Mouse (Mus musculus) embryonic facial prominence, embryonic 11.5 days (tissue): ENCODE measurements at regions not wholly inside any gene's neighbourhood (a gene's known extent, or its start where the extent isn't known, plus 50 kb on each side); places are given as distances from the start of the nearest gene placed in this dataset.
A peak's percentile ranks its signal among the peaks of the same experiment; 100 is the strongest.

Source experiments
- ATAC-seq: fragments of 200-750 bp; cut with Nextera tagmentation; replicated peaks from 2 replicates; pipeline ENCODE4 v1.8.0; 2017; ENCODE audit warnings: low read depth; ENCODE audit not compliant: insufficient number of reproducible peaks, low FRiP score, low TSS enrichment
- DNase-seq: peaks from one replicate; pipeline ENCODE4 v3.0.0-alpha.2; 2015; ENCODE audit warnings: low spot score
- H3K27ac ChIP-seq: fragments of 300-500 bp; sonication (generic); replicated peaks from 2 replicates; pipeline ENCODE4 v1.5.1; 2014; ENCODE audit warnings: mild to moderate bottlenecking, low read depth, low read length, control low read depth
- H3K27me3 ChIP-seq: fragments of 300-500 bp; sonication (generic); 2 replicates; pipeline ENCODE4 v1.6.1; 2014; ENCODE audit warnings: mild to moderate bottlenecking, low read length, moderate library complexity, mixed read lengths; ENCODE audit not compliant: control insufficient read depth, insufficient read depth
- H3K36me3 ChIP-seq: fragments of 300-500 bp; sonication (generic); replicated peaks from 2 replicates; pipeline ENCODE4 v1.6.1; 2014; ENCODE audit warnings: low read depth, mild to moderate bottlenecking, low read length, moderate library complexity, mixed read lengths; ENCODE audit not compliant: control insufficient read depth, insufficient read depth
- H3K4me1 ChIP-seq: fragments of 300-500 bp; sonication (generic); 2 replicates; pipeline ENCODE4 v1.6.1; 2014; ENCODE audit warnings: low read length, mixed read lengths; ENCODE audit not compliant: control insufficient read depth, insufficient read depth
- H3K4me2 ChIP-seq: fragments of 300-500 bp; sonication (generic); 2 replicates; pipeline ENCODE4 v1.6.1; 2014; ENCODE audit warnings: low read depth, mild to moderate bottlenecking, control low read depth, low read length, moderate library complexity
- H3K4me3 ChIP-seq: fragments of 300-500 bp; sonication (generic); 2 replicates; pipeline ENCODE4 v1.5.1; 2014; ENCODE audit warnings: low read depth, low read length, control low read depth
- H3K9ac ChIP-seq: fragments of 300-500 bp; sonication (generic); replicated peaks from 2 replicates; pipeline ENCODE4 v1.6.1; 2014; ENCODE audit warnings: mild to moderate bottlenecking, control low read depth, low read length
- H3K9me3 ChIP-seq: fragments of 300-500 bp; sonication (generic); replicated peaks from 2 replicates; pipeline ENCODE4 v1.6.1; 2016; ENCODE audit warnings: mild to moderate bottlenecking, low read length, inconsistent platforms, mixed read lengths; ENCODE audit not compliant: control insufficient read depth
- WGBS: fragments of 180-500 bp; shearing (Covaris S2); extraction: QIAGEN DNeasy Blood & Tissue Kit; methylation state at CpG from one replicate; pipeline ENCODE4 v1.1.7; 2014; 5-methylcytosine and 5-hydroxymethylcytosine counted together

DNA sequence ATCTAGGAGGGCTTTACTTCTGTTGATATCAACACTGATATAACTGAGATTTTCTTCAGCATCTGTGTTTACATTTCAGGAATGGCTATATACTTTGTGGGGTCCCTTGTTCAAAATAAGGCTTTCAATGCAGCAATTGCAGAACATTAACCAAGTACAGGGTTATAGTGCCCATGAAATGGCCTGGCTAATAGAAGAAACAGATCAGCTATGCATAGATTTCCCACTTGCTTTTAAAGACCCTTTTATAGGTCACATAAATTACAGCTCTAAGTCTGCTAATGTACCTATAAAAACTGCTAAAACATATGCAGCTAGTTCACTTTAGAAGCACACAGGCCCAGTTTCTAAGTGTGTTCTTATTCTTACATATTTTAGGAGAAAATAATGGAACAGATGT, 472.1 kb downstream of the Nup35 start:
- no peak for ATAC-seq

DNA sequence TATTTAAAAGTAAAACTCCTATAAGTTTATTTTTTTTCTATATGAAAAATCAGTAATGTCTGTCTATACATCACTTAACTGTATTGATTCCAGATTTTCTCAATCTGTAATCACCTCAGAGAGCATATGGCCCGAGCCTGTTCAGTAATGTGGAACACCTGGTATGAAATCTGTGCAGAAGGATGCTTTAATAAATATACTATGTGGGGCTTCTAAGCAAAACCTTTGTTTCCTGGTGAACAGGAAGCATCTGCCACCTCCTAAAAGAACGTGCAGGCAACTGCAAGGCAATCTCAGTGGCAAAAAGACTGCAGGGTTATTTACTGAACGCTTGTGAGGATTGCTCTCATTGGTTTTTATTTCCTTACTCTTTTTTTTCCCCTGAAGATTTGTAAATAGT, 488.8 kb downstream of the Nup35 start:
- no peak overlapping the region for H3K27ac ChIP-seq
- WGBS, result 22% methylated on average over 3 of the region's 3 CpGs
- peak; percentile 73 for DNase-seq

More for the DNA sequence above, 472.1 kb downstream of the Nup35 start:
- H3K9ac ChIP-seq, result no peak overlapping the region
- no peak overlapping the region for H3K4me3 ChIP-seq
- H3K27me3 ChIP-seq, result no peaks in the 10 kb centered on the region
- no peaks in the 10 kb centered on the region for H3K4me1 ChIP-seq
- H3K4me2 ChIP-seq, result no peak overlapping the region
- H3K36me3 ChIP-seq, result no peaks in the 10 kb centered on the region
- no peak for DNase-seq
- no peaks in the 10 kb centered on the region for H3K9me3 ChIP-seq
- no peak overlapping the region for H3K27ac ChIP-seq

DNA sequence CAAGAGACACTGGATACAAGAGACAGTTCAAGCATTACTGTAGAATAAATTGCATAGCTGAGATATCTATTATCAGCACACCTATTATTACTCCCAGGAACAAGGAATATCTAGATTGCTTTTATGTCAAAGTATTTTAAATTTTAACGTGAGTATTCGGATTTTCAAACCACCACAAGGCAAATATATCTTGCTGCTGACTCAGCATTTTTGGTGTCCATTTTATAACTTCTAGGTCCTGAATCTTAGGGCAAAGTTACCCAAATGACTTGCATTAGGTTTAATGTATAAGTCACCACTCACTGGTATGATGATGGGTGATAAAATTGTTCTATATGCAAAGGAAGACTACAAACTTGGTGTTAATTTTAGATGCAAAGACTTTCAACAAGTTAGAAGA, 501.7 kb downstream of the Nup35 start:
- H3K9ac ChIP-seq, result no peak overlapping the region

More for the DNA sequence above, 488.8 kb downstream of the Nup35 start:
- Histone ChIP-seq H3K36me3 (no peaks in the 10 kb centered on the region), H3K4me3 (no peak overlapping the region), H3K4me1 (no peaks in the 10 kb centered on the region), H3K9me3 (no peaks in the 10 kb centered on the region), H3K4me2 (no peak overlapping the region), H3K27me3 (no peaks in the 10 kb centered on the region), H3K9ac (no peak overlapping the region)
- ATAC-seq, result no peak; the same call in 1 of the 2 replicates

DNA sequence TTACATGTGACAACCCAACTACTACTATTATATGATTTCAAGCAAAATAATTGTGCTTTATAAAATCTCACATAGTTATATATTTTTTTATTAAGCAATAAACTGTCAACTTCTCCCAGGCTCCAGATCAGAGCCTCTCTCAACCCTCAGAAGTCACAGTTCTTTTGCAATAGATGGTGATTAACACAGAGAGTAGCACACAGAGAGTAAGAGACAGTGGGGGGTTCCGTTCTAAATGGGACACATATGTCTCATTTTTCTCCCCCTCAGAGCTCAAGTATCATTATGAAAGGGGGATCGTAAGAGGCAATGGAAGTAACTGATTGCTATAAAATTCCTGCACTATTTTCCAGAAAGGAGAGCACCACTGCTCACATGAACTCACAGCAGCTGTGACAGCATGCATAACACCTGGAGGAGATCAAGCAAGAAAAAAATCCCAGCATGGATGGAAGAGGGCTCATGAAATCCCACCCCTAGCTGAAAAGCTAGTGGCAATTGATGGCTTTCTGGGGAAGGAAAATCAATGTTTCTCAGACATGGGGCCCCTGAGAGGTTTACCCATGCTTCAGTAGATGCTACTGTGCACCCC, 503.5 kb downstream of the Nup35 start:
- ATAC-seq (no peak), DNase-seq (peak; percentile 2)
- Histone ChIP-seq H3K4me2 (no peak overlapping the region), H3K36me3 (no peaks in the 10 kb centered on the region), H3K4me3 (no peak overlapping the region), H3K9me3 (no peaks in the 10 kb centered on the region), H3K4me1 (no peaks in the 10 kb centered on the region), H3K27ac (no peak overlapping the region), H3K27me3 (no peaks in the 10 kb centered on the region), H3K9ac (no peak overlapping the region)
- 48% methylated on average over 2 of the region's 2 CpGs for WGBS

More for the DNA sequence above, 501.7 kb downstream of the Nup35 start:
- Histone ChIP-seq H3K27me3 (no peaks in the 10 kb centered on the region), H3K36me3 (no peaks in the 10 kb centered on the region), H3K9me3 (no peaks in the 10 kb centered on the region), H3K4me1 (no peaks in the 10 kb centered on the region), H3K4me2 (no peak overlapping the region), H3K4me3 (no peak overlapping the region), H3K27ac (no peak overlapping the region)
- ATAC-seq (no peak), DNase-seq (no peak)
- 85% methylated on average over 2 of the region's 2 CpGs for WGBS

DNA sequence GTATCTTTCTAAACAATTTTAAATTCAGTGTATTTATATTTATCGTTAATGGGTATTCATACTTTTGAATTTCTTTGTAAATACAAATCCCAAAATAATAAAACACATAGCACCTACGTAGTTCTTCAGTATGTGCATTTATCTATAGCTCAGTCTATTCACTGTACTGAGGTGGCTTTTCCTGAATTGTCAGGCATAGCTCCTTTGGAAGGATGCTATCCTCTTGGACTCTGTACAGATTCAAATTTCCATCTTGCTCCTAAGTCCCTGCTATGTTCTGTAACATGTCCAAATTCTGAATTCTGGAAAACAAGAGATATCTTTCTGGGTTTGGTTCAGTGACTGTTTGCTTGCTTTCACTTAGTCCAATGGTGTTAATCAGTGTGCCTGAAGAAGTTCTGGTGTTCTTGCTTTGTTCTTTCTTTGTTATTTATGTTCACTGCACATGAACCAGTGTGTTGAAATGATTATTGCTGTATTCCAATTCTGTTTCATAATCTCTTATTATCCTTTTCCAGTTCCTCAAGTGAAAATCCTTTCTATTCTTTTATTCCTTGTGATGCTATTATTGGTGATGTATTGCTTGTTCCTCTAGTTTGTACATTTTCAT, 519.5 kb downstream of the Nup35 start:
- no peaks in the 10 kb centered on the region for H3K27me3 ChIP-seq
- no peak for DNase-seq
- H3K4me2 ChIP-seq, result no peak overlapping the region
- no peak overlapping the region for H3K9ac ChIP-seq
- no peaks in the 10 kb centered on the region for H3K36me3 ChIP-seq
- 88% methylated on average over 2 of the region's 2 CpGs for WGBS
- no peaks in the 10 kb centered on the region for H3K9me3 ChIP-seq
- H3K4me1 ChIP-seq, result no peaks in the 10 kb centered on the region
- no peak for ATAC-seq
- H3K27ac ChIP-seq, result no peak overlapping the region
- H3K4me3 ChIP-seq, result no peak overlapping the region

DNA sequence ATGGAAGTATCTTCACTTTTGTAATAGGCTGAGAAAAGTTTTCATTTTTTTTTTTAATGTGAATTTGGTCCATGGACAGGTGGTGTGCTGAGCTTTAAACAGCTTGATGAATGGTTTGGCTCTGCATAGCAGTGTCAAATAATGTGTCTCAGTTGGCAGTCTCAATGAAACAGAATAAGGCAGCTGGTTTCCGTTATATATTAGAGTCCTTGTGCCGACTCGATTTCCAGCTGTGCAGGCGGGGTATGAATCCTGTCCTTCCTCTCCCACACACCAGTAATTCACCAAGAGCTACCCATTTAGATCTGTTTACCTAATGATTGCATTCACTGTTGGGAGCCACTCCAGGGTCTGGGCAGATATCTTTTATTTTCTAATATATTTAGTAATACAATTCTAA, 526.6 kb downstream of the Nup35 start:
- ATAC-seq (no peak), DNase-seq (peak; percentile 57)
- 26% methylated on average over 4 of the region's 4 CpGs for WGBS
- no peaks in the 10 kb centered on the region for H3K27me3 ChIP-seq
- no peak overlapping the region for H3K27ac ChIP-seq
- H3K4me3 ChIP-seq, result no peak overlapping the region
- no peaks in the 10 kb centered on the region for H3K9me3 ChIP-seq
- no peaks in the 10 kb centered on the region for H3K36me3 ChIP-seq
- H3K4me2 ChIP-seq, result no peak overlapping the region
- no peak overlapping the region for H3K9ac ChIP-seq
- H3K4me1 ChIP-seq, result no peaks in the 10 kb centered on the region

DNA sequence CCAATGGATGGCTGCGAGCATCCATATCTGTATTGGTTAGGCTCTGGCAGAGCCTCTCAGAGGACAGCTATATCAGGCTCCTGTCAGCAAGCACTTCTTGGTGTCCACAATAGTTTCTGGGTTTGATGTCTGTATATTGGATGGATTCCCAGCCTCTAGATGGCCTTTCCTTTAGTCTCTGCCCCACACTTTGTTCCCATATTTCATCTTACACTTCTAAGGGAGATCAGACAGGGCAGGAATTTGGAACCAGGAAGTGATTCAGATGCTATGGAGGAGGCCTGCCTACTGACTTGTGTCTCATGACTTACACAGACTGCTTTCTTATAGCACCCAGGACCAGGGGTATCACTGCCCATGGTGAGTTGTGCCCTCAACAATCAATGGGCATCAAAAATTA, 529.4 kb downstream of the Nup35 start:
- Histone ChIP-seq H3K9me3 (no peaks in the 10 kb centered on the region), H3K27ac (no peak overlapping the region), H3K4me1 (no peaks in the 10 kb centered on the region), H3K4me3 (no peak overlapping the region), H3K27me3 (no peaks in the 10 kb centered on the region), H3K4me2 (no peak overlapping the region), H3K36me3 (no peaks in the 10 kb centered on the region), H3K9ac (no peak overlapping the region)
- WGBS, result 85% methylated on average over 1 of the region's 1 CpGs
- DNase-seq (no peak), ATAC-seq (no peak)

DNA sequence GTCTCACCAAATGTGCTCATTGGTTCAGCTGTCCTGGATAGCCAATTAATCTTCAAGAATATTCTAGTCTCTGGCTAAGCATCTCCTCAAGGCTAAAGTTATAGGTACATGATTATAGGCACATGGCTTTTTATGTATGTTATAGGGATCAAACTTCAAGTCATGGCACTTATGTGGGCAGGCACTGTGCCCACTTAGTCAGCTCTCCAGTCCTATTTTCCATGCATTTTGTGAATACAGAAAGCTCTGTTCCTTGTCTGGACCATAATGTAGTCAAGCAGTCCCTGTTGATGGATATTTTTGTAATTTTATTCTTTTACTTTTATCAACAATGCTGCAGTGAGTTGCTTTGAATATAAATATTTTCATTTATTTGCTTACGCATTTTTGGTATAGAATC, 531.1 kb downstream of the Nup35 start:
- H3K27ac ChIP-seq, result no peak overlapping the region
- H3K4me1 ChIP-seq, result no peaks in the 10 kb centered on the region
- no peaks in the 10 kb centered on the region for H3K36me3 ChIP-seq
- H3K9ac ChIP-seq, result no peak overlapping the region
- H3K9me3 ChIP-seq, result no peaks in the 10 kb centered on the region
- WGBS, result 95% methylated on average over 1 of the region's 1 CpGs
- no peaks in the 10 kb centered on the region for H3K27me3 ChIP-seq
- H3K4me2 ChIP-seq, result no peak overlapping the region
- ATAC-seq, result no peak
- DNase-seq, result no peak
- no peak overlapping the region for H3K4me3 ChIP-seq
